Comparison of ENCODE assay signal across 8 mouse cellular contexts in the genomic region with DNA sequence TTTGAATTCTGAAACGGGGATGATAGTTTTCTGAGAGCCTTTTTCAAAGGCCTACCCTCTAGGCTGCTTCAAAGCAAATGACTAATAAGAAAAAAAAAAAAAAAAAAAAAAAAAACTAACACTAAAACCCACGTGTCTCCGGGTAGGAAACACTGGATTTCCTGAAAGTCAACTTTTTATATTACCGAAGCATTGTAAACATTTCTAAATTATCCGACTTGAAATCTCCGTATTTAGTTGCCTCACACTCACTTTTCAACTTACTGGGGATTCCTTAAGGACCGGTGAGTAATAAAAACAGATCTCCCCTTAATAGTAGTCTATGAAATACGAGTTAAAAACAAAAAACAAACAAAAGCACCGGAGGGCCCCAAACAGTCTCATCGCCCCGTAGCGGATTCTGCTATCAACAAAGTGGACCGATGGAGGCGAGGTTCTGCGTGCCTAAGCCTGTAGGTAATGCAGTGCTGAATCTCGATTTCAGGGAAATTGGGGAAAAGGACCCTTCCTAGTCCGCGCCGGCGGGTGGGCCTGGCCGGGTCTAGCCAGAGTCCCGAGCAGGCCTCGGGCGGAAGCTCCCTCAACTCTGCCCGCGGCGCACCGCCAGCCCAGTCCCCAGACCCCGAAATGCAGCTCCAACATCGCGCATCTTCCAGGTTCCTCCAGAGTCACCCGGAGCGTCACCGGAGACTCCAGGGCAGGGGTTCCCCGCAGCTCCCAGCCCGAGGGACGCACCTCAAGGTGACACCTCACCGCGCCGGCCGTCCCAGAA. TPM values are rescaled to one million over a fixed set of nuclear protein-coding genes. Genes with fewer than 3 reads are reported as not detected.
A peak's percentile ranks its signal among the peaks of the same experiment; 100 is the strongest.
DNase-seq lines count a peak whose midpoint lies in the region; ATAC-seq lines count a peak whose summit lies in the region.

No protein-coding gene starts in this region.

- H3K4me3 ChIP-seq in heart, embryonic 14.5 days (ENCODE audit: control insufficient read depth in 1 of 2, insufficient read depth in 1 of 2, low read depth in 1 of 2, low read length in 2 of 2): peak overlapping the region; percentile 78 to 92
- H3K4me3 ChIP-seq in limb, embryonic 10.5 days: peak overlapping the region; percentile 75
- H3K4me3 ChIP-seq in midbrain, embryonic 12.5 days: peak overlapping the region; percentile 92

- H3K4me2 ChIP-seq in heart, embryonic 14.5 days (ENCODE audit: low read length): peak overlapping the region; percentile 86
- H3K4me2 ChIP-seq in midbrain, embryonic 12.5 days (replicated peaks): peak overlapping the region; percentile 61

- no peaks in the 10 kb centered on the region for H3K9me3 ChIP-seq in heart, embryonic 14.5 days (ENCODE audit: control insufficient read depth, low read length)
- H3K9me3 ChIP-seq in limb, embryonic 10.5 days (replicated peaks): no peaks in the 10 kb centered on the region
- H3K9me3 ChIP-seq in midbrain, embryonic 12.5 days: no peaks in the 10 kb centered on the region

- ATAC-seq in heart, embryonic 14.5 days (ENCODE audit: insufficient number of reproducible peaks, insufficient read depth, low FRiP score, low read depth): peak; percentile 32
- peak; percentile 32 for ATAC-seq in midbrain, embryonic 12.5 days (ENCODE audit: low FRiP score, low read depth)

- under 1% methylated on average over 41 of the region's 41 CpGs for whole genome bisulfite sequencing in heart, embryonic 14.5 days
- under 1% methylated on average over 41 of the region's 41 CpGs for WGBS in limb, embryonic 10.5 days
- WGBS in midbrain, embryonic 12.5 days: under 1% methylated on average over 41 of the region's 41 CpGs

- peak overlapping the region; percentile 90 for H3K9ac ChIP-seq in heart, embryonic 14.5 days (ENCODE audit: low read length)
- H3K9ac ChIP-seq in midbrain, embryonic 12.5 days (replicated peaks): peak overlapping the region; percentile 73

- H3K27ac ChIP-seq in heart, embryonic 14.5 days (replicated peaks in 1 of 2; ENCODE audit: control insufficient read depth in 1 of 2, insufficient read depth in 1 of 2, low read depth in 2 of 2, low read length in 2 of 2): peak overlapping the region; percentile 96
- H3K27ac ChIP-seq in limb, embryonic 10.5 days: peak overlapping the region; percentile 95
- peak overlapping the region; percentile 92 for H3K27ac ChIP-seq in midbrain, embryonic 12.5 days (replicated peaks)

- H3K4me1 ChIP-seq in heart, embryonic 14.5 days (ENCODE audit: control insufficient read depth in 2 of 2, insufficient read depth in 2 of 2, low read length in 2 of 2): peaks cover 3 to 16% of the 10 kb centered on the region in 2 experiments
- peaks cover 15% of the 10 kb centered on the region for H3K4me1 ChIP-seq in limb, embryonic 10.5 days
- H3K4me1 ChIP-seq in midbrain, embryonic 12.5 days: peaks cover 13% of the 10 kb centered on the region

- peak; percentile 74 for DNase-seq in embryo, embryonic 10 days (ENCODE audit: low spot score)
- no peak for DNase-seq in embryo, embryonic 9.5 days (ENCODE audit: extremely low spot score)
- DNase-seq in 416B (ENCODE audit: low read depth): peak; percentile 78
- peak; percentile 28 for DNase-seq in c-Kit-positive CD71-positive TER-119-negative erythroid progenitor cells, embryonic 14.5 days (ENCODE audit: low read depth)
- DNase-seq in limb, embryonic 10.5 days (ENCODE audit: low spot score): no peak
- DNase-seq in spleen, postnatal 4 days (ENCODE audit: low spot score in 2 of 2): no peak

- no peaks in the 10 kb centered on the region for H3K36me3 ChIP-seq in heart, embryonic 14.5 days (ENCODE audit: control insufficient read depth, insufficient read depth, low read length)
- peaks cover 3% of the 10 kb centered on the region; the same call in 1 of the 2 replicates for H3K36me3 ChIP-seq in limb, embryonic 10.5 days
- H3K36me3 ChIP-seq in midbrain, embryonic 12.5 days: no peaks in the 10 kb centered on the region

- no peaks in the 10 kb centered on the region for H3K27me3 ChIP-seq in heart, embryonic 14.5 days (ENCODE audit: control insufficient read depth, insufficient read depth, low read length)
- H3K27me3 ChIP-seq in limb, embryonic 10.5 days (ENCODE audit: low read depth, poor library complexity, severe bottlenecking): no peaks in the 10 kb centered on the region
- no peaks in the 10 kb centered on the region for H3K27me3 ChIP-seq in midbrain, embryonic 12.5 days

RNA-seq across cellular contexts. Expression of gene Adss, which starts 0.7 kb away (rescaled TPM):
- polyA plus RNA-seq in heart, embryonic 14.5 days (2014; fragmentation: Nextera tagmentation; extraction: Ambion mirVana): 20.1 and 23.3 TPM in 2 replicates
- polyA plus RNA-seq in limb, embryonic 10.5 days (2016; fragmentation: Nextera tagmentation; extraction: Ambion mirVana): 62.2 and 64.2 TPM in 2 replicates
- 48.7 and 50.3 TPM in 2 replicates for polyA plus RNA-seq in midbrain, embryonic 12.5 days (2016; fragmentation: Nextera tagmentation; extraction: Ambion mirVana)

Comparison
In these comparisons a context has a peak if more than half of its experiments do, and no peak if none do; other contexts are left out.
1. DNase-seq: peak in embryo, embryonic 10 days (single experiment), 416B (single experiment) and c-Kit-positive CD71-positive TER-119-negative erythroid progenitor cells, embryonic 14.5 days (single experiment); none in embryo, embryonic 9.5 days (single experiment), limb, embryonic 10.5 days (single experiment) and spleen, postnatal 4 days (0 of 2).
2. Peak in every context shown above with its lines, with median percentiles within 50 percentile points of each other: H3K27ac ChIP-seq and H3K4me3 ChIP-seq.